Mouse (Mus musculus) kidney, adult 18-20 months (tissue): ENCODE measurements around the gene Fndc3b.

ENCODE experiments used
- DNase-seq: peaks from one replicate; pipeline ENCODE4 v3.0.0; 2021

Gene Fndc3b

GRCm38 (mm10) chr3:27544061-27544460, 167.0 kb downstream of the Fndc3b start:
- DNase-seq = no peak

- DNase-seq = no peak
These were observed 169.3 kb downstream of the Fndc3b start for GRCm38 (mm10) chr3:27541841-27542240.

- DNase-seq = no peak
These were observed 169.9 kb downstream of the Fndc3b start for GRCm38 (mm10) chr3:27541181-27541580.

GRCm38 (mm10) chr3:27534208-27534607, 176.9 kb downstream of the Fndc3b start:
- no peak for DNase-seq

GRCm38 (mm10) chr3:27533721-27534120, 177.4 kb downstream of the Fndc3b start:
- DNase-seq = no peak

GRCm38 (mm10) chr3:27531993-27532392, 179.1 kb downstream of the Fndc3b start:
- DNase-seq = no peak

- no peak for DNase-seq
These were observed 180.7 kb downstream of the Fndc3b start for GRCm38 (mm10) chr3:27530370-27530769.

- DNase-seq = no peak
These were observed 181.7 kb downstream of the Fndc3b start for GRCm38 (mm10) chr3:27529221-27530051.

- no peak for DNase-seq
These were observed 184.1 kb downstream of the Fndc3b start for GRCm38 (mm10) chr3:27526991-27527390.

GRCm38 (mm10) chr3:27523176-27523936, 187.8 kb downstream of the Fndc3b start:
- DNase-seq = no peak

- no peak for DNase-seq
These were observed 190.7 kb downstream of the Fndc3b start for GRCm38 (mm10) chr3:27520391-27520790.

- DNase-seq = no peak
These were observed 191.6 kb downstream of the Fndc3b start for GRCm38 (mm10) chr3:27519481-27519880.

GRCm38 (mm10) chr3:27518935-27519334, 192.2 kb downstream of the Fndc3b start:
- peak; percentile 78 for DNase-seq

GRCm38 (mm10) chr3:27516536-27516935, 194.6 kb downstream of the Fndc3b start:
- DNase-seq = peak; percentile 31

- DNase-seq = no peak
These were observed 199.3 kb downstream of the Fndc3b start for GRCm38 (mm10) chr3:27511765-27512164.

- no peak for DNase-seq
These were observed 204.2 kb downstream of the Fndc3b start for GRCm38 (mm10) chr3:27506886-27507285.

GRCm38 (mm10) chr3:27505582-27505981, 205.5 kb downstream of the Fndc3b start:
- no peak for DNase-seq

- no peak for DNase-seq
These were observed 207.6 kb downstream of the Fndc3b start for GRCm38 (mm10) chr3:27503279-27504038.

- no peak for DNase-seq
These were observed 215.6 kb downstream of the Fndc3b start for GRCm38 (mm10) chr3:27495296-27496073.

- DNase-seq = no peak
These were observed 216.4 kb downstream of the Fndc3b start for GRCm38 (mm10) chr3:27494698-27495097.

GRCm38 (mm10) chr3:27494066-27494465, 217.0 kb downstream of the Fndc3b start:
- no peak for DNase-seq

GRCm38 (mm10) chr3:27491821-27492220, 219.3 kb downstream of the Fndc3b start:
- DNase-seq = peak; percentile 80
